Comparison of ENCODE assay signal across 27 mouse cellular contexts in the genomic region with DNA sequence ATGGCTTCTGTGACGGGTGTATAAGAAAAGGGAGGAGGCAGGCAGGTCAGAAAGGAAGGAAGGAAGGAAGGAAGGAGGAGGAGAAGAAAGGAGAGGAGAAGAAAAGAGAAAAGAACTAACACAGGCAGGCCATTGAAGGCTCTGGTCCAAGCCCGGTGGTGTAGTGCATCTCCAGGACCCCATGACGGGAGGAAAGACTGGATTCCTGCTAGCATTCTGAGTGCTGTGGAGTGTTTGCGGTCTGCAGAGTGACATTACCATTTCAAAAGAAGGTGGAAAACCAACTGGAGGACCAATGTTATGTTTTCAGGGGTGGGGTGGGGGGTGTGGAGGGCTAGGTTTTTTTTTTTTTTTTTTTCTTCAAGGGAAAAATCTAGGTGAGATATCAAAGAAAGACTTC.
"Had no signal": no experiment of that assay in that cellular context is flagged by ENCODE, and none has a peak within 500 bp of the region (broad histone marks: within the 10 kb centered on the region; RNA-seq: fewer than 3 reads in every experiment).

No protein-coding gene starts in this region.

- H3K27me3 ChIP-seq: heart, embryonic 12.5 days; hindbrain, embryonic 12.5 days; intestine, embryonic 15.5 days; kidney, embryonic 15.5 days; limb, embryonic 13.5 days; limb, embryonic 15.5 days; liver, embryonic 12.5 days had no signal

- H3K4me1 ChIP-seq: heart, embryonic 10.5 days; heart, embryonic 12.5 days; hindbrain, embryonic 12.5 days; intestine, embryonic 15.5 days; kidney, embryonic 15.5 days; limb, embryonic 13.5 days; limb, embryonic 15.5 days; liver, embryonic 12.5 days had no signal

- ATAC-seq: hindbrain, embryonic 16.5 days; inflammation-experienced regulatory T-cells, adult 6 months; intestine, embryonic 15.5 days; liver, embryonic 12.5 days had no signal

- H3K27ac ChIP-seq: gastrocnemius, adult 2 months; heart, embryonic 10.5 days; hindbrain, embryonic 12.5 days; hindbrain, embryonic 14.5 days; intestine, embryonic 15.5 days; kidney, embryonic 15.5 days; kidney, postnatal 0 days; limb, embryonic 13.5 days; limb, embryonic 15.5 days; liver, embryonic 12.5 days; liver, embryonic 14.5 days had no signal

- H3K9ac ChIP-seq: heart, embryonic 12.5 days; hindbrain, embryonic 12.5 days; hindbrain, embryonic 14.5 days; intestine, embryonic 15.5 days; kidney, embryonic 15.5 days; limb, embryonic 13.5 days; limb, embryonic 15.5 days; liver, embryonic 12.5 days; liver, embryonic 14.5 days had no signal

- H3K9me3 ChIP-seq: heart, embryonic 10.5 days; heart, embryonic 12.5 days; hindbrain, embryonic 12.5 days; intestine, embryonic 15.5 days; kidney, embryonic 15.5 days; limb, embryonic 13.5 days; limb, embryonic 15.5 days; liver, embryonic 12.5 days had no signal

- H3K4me3 ChIP-seq: gastrocnemius, adult 2 months; heart, embryonic 10.5 days; heart, embryonic 12.5 days; hindbrain, embryonic 12.5 days; intestine, embryonic 15.5 days; kidney, embryonic 15.5 days; limb, embryonic 13.5 days; limb, embryonic 15.5 days; liver, embryonic 12.5 days had no signal

- H3K4me2 ChIP-seq: heart, embryonic 12.5 days; hindbrain, embryonic 12.5 days; hindbrain, embryonic 14.5 days; intestine, embryonic 15.5 days; kidney, embryonic 15.5 days; limb, embryonic 13.5 days; limb, embryonic 15.5 days; liver, embryonic 12.5 days had no signal

- DNase-seq: gastrocnemius, adult 2 months; gastrocnemius, postnatal 10 days; gastrocnemius, postnatal 25 days; heart, adult 18-20 months; heart, postnatal 14 days; heart, postnatal 36 days; kidney, adult 11 months; kidney, adult 2 months; kidney, adult 9 months; kidney, postnatal 14 days; kidney, postnatal 36 days; layer of hippocampus, adult 9-11 months; layer of hippocampus, postnatal 36 days; left cerebral cortex, postnatal 4 days had no signal
